Mouse (Mus musculus): ENCODE results near the gene Mrto4. TPM values are rescaled to one million over a fixed set of nuclear protein-coding genes. Genes with fewer than 3 reads are reported as not detected.

Mrto4 gene
- polyA plus RNA-seq, 1 experiment from 2014 or later, result 104 TPM

GRCm38 (mm10) chr4:139302241-139302640 lies 50.1 kb downstream of the Mrto4 start:
- H3K36me3 ChIP-seq, result peaks cover 61% of the 10 kb centered on the region
- no peak for ATAC-seq (ENCODE audit: low FRiP score, low read depth)

DNA sequence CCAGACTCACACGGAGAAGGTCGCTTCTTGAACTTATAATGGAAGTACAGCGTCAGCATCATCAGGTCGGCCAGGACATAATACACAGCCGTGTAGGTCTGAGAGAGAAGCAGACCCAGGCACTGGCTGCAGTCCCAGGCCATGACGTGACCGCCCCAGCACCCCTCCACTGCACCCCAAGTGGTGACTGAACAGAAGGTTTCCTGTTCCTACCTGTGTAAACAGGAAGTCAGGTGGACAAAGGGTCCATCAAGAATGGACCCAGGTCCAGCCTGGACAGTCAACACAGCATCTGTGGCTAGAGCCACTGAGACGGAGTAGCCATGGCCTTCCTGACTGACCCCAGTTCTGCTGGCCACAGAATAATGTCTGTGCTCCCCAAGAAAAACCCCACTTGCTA lies 50.6 kb downstream of the Mrto4 start:
- no peak for ATAC-seq (ENCODE audit: low FRiP score, low read depth)
- Histone ChIP-seq H3K4me2 (replicated peaks) (no peak overlapping the region), H3K4me1 (no peaks in the 10 kb centered on the region), H3K27me3 (replicated peaks) (no peaks in the 10 kb centered on the region), H3K9me3 (no peaks in the 10 kb centered on the region), H3K27ac (no peak overlapping the region), H3K4me3 (no peak overlapping the region), H3K36me3 (peaks cover 61% of the 10 kb centered on the region), H3K9ac (no peak overlapping the region)
- 90% methylated on average over 8 of the region's 8 CpGs for WGBS

More at GRCm38 (mm10) chr4:139302241-139302640, 50.1 kb downstream of the Mrto4 start:
- no peaks in the 10 kb centered on the region for H3K9me3 ChIP-seq
- no peak overlapping the region for H3K4me3 ChIP-seq
- no peak overlapping the region for H3K4me2 ChIP-seq (replicated peaks)
- H3K9ac ChIP-seq, result no peak overlapping the region
- no peaks in the 10 kb centered on the region for H3K4me1 ChIP-seq
- H3K27ac ChIP-seq, result no peak overlapping the region
- H3K27me3 ChIP-seq (replicated peaks), result no peaks in the 10 kb centered on the region
- 60% methylated on average over 5 of the region's 5 CpGs for WGBS

GRCm38 (mm10) chr4:139298671-139299366 lies 53.6 kb downstream of the Mrto4 start:
- H3K27me3 ChIP-seq (replicated peaks), result no peaks in the 10 kb centered on the region
- ATAC-seq (ENCODE audit: low FRiP score, low read depth), result no peak
- peaks cover 49% of the 10 kb centered on the region for H3K36me3 ChIP-seq
- H3K4me3 ChIP-seq, result no peak overlapping the region
- no peak overlapping the region for H3K27ac ChIP-seq
- no peak overlapping the region for H3K4me2 ChIP-seq (replicated peaks)
- WGBS, result 89% methylated on average over 12 of the region's 12 CpGs
- no peaks in the 10 kb centered on the region for H3K4me1 ChIP-seq
- H3K9me3 ChIP-seq, result no peaks in the 10 kb centered on the region
- H3K9ac ChIP-seq, result no peak overlapping the region

DNA sequence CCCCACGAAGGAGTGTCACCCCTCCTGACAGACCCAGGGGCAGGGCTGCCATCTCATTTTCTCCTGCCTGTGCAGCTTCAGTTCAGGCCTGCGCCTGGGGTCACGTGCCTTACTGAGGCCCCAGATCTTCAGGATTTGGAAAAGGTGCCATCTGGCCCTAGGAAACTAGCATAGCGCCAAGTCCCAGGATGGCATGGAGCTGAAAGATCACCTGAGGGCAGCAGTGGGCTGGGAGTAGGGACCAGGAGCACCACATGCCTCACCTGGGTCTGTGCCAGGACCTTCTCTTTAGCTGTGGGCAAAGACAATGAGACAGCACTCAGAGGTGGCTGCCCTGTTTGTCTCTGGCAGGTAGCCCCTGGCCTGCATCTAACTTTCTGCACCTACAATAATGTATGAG lies 54.8 kb downstream of the Mrto4 start:
- WGBS, result 90% methylated on average over 4 of the region's 4 CpGs
- Histone ChIP-seq H3K4me3 (no peak overlapping the region), H3K9ac (no peak overlapping the region), H3K27me3 (replicated peaks) (no peaks in the 10 kb centered on the region), H3K36me3 (peaks cover 44% of the 10 kb centered on the region), H3K27ac (no peak overlapping the region), H3K4me2 (replicated peaks) (no peak overlapping the region), H3K4me1 (no peaks in the 10 kb centered on the region), H3K9me3 (no peaks in the 10 kb centered on the region)
- ATAC-seq (ENCODE audit: low FRiP score, low read depth), result no peak

Small RNA genes within 50 kb of the gene (microRNA-seq; reads per million reads assigned to microRNA genes)
- gene Gm24245, result 3.7 reads per million, percentile 10 among the genes with 10 or more reads in this experiment
- gene Gm25732, result 2.6 reads per million, percentile 6 among the genes with 10 or more reads in this experiment

Other genes starting within 250 kb of the Mrto4 start
- 430 and 438 TPM in 2 replicates for gene Minos1, start 221.5 kb downstream of the Mrto4 start, polyA plus RNA-seq (2016; fragmentation: Nextera tagmentation; extraction: Ambion mirVana)
- gene Capzb, start 159.7 kb downstream of the Mrto4 start, polyA plus RNA-seq (2016; fragmentation: Nextera tagmentation; extraction: Ambion mirVana), result 342 and 373 TPM in 2 replicates
- gene Pqlc2, start 41.9 kb downstream of the Mrto4 start, polyA plus RNA-seq (2016; fragmentation: Nextera tagmentation; extraction: Ambion mirVana), result 12.7 and 14.2 TPM in 2 replicates
- gene Akr7a5, start 41.8 kb downstream of the Mrto4 start, polyA plus RNA-seq (2016; fragmentation: Nextera tagmentation; extraction: Ambion mirVana), result 62.8 and 64.7 TPM in 2 replicates
- 42.3 and 43.6 TPM in 2 replicates for gene Emc1, start within 50 bp of the Mrto4 start, polyA plus RNA-seq (2016; fragmentation: Nextera tagmentation; extraction: Ambion mirVana)
- gene Ubr4, start within 50 bp of the Mrto4 start, polyA plus RNA-seq (2016; fragmentation: Nextera tagmentation; extraction: Ambion mirVana), result 78.3 and 82.8 TPM in 2 replicates
- 7.3 and 7.9 TPM in 2 replicates for gene Iffo2, start 178.0 kb upstream of the Mrto4 start, polyA plus RNA-seq (2016; fragmentation: Nextera tagmentation; extraction: Ambion mirVana)

Data from neural tube, embryonic 12.5 days (tissue).